Mouse (Mus musculus) intestine, embryonic 14.5 days (tissue): ENCODE measurements around the gene Crispld2. TPM values are rescaled to one million over a fixed set of nuclear protein-coding genes. Genes with fewer than 3 reads are reported as not detected.

Experiments
- ATAC-seq: fragments of 200-750 bp; cut with Nextera tagmentation; replicated peaks from 2 replicates; pipeline ENCODE4 v1.8.0; 2017; ENCODE audit warnings: low read depth, moderate number of reproducible peaks, moderate TSS enrichment, moderate library complexity; ENCODE audit not compliant: low FRiP score, low TSS enrichment
- DNase-seq: peaks from one replicate; pipeline ENCODE4 v3.0.0-alpha.2; 2018; ENCODE audit warnings: low spot score
- H3K27ac ChIP-seq: fragments of 300-500 bp; sonication (generic); 2 replicates; pipeline ENCODE4 v1.5.1; 2014; ENCODE audit warnings: low read depth, mild to moderate bottlenecking, control low read depth
- H3K27me3 ChIP-seq: fragments of 300-500 bp; sonication (generic); replicated peaks from 2 replicates; pipeline ENCODE4 v1.6.1; 2014; ENCODE audit warnings: low read length, control low read depth; ENCODE audit not compliant: control insufficient read depth, insufficient read depth
- H3K36me3 ChIP-seq: fragments of 300-500 bp; sonication (generic); 2 replicates; pipeline ENCODE4 v1.6.1; 2014; ENCODE audit warnings: low read length, control low read depth; ENCODE audit not compliant: control insufficient read depth, insufficient read depth
- H3K4me1 ChIP-seq: fragments of 300-500 bp; sonication (generic); replicated peaks from 2 replicates; pipeline ENCODE4 v1.6.1; 2014; ENCODE audit warnings: low read length, control low read depth, mixed read lengths; ENCODE audit not compliant: control insufficient read depth, insufficient read depth
- H3K4me2 ChIP-seq: fragments of 300-500 bp; sonication (generic); 2 replicates; pipeline ENCODE4 v1.6.1; 2014; ENCODE audit warnings: low read length
- H3K4me3 ChIP-seq: fragments of 300-500 bp; sonication (generic); 2 replicates; pipeline ENCODE4 v1.5.1; 2014; ENCODE audit warnings: low read depth, low read length, control low read depth, mixed read lengths
- H3K9ac ChIP-seq: fragments of 300-500 bp; sonication (generic); 2 replicates; pipeline ENCODE4 v1.6.1; 2014; ENCODE audit warnings: mild to moderate bottlenecking, low read length
- H3K9me3 ChIP-seq: fragments of 300-500 bp; sonication (generic); 2 replicates; pipeline ENCODE4 v1.6.1; 2016; ENCODE audit warnings: low read length, control low read depth; ENCODE audit not compliant: control insufficient read depth
- WGBS: fragments of 180-500 bp; shearing (Covaris S2); extraction: QIAGEN DNeasy Blood & Tissue Kit; methylation state at CpG from one replicate; pipeline ENCODE4 v1.1.7; 2014; 5-methylcytosine and 5-hydroxymethylcytosine counted together
- polyA plus RNA-seq: library from polyadenylated mRNA; unstranded; fragments of >200 nt; fragmentation: Nextera tagmentation; extraction: Ambion mirVana; gene quantifications from 2 replicates; pipeline ENCODE4 v1.2.1, GENCODE M21; 2014

The Crispld2 gene
- polyA plus RNA-seq, 1 experiment from 2014 or later, result 18.0 TPM

DNA sequence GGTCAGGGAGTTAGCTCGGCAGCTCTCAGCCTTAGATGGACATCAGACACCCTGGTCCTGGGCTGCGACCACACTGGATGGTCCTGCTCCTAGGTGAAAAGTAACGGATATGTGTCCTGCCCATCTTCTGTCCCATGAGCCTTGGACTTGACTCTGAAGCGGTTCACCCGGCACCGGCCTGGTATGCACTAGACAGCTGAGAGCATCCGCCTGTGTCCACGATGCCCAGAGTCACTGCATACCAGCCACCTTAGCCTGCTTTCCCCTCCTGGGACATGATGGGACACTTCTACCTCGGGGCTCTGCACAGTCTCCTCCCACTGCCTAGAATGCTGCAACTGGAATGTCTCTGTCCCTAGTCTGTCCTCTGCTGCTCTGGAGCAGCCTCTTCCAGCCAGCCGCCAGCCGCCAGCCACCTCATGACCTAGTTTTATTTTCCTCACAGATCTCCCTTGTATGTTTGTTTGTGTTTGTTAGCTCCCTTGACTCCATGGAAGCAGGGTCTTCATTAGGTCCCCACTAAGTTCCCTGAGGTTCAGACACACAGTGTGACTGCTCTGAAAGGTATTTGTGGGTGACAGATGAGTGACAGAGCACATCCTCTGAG is 47.2 kb downstream of the Crispld2 start:
- no peak overlapping the region for H3K4me3 ChIP-seq
- H3K4me1 ChIP-seq, result no peaks in the 10 kb centered on the region; the same call in 1 of the 2 replicates
- no peak overlapping the region for H3K9ac ChIP-seq
- H3K9me3 ChIP-seq, result no peaks in the 10 kb centered on the region
- no peak overlapping the region for H3K27ac ChIP-seq
- ATAC-seq, result no peak
- H3K36me3 ChIP-seq, result peaks cover 12% of the 10 kb centered on the region; the same call in 1 of the 2 replicates
- no peaks in the 10 kb centered on the region for H3K27me3 ChIP-seq
- WGBS, result 74% methylated on average over 11 of the region's 11 CpGs
- DNase-seq, result no peak
- no peak overlapping the region for H3K4me2 ChIP-seq

DNA sequence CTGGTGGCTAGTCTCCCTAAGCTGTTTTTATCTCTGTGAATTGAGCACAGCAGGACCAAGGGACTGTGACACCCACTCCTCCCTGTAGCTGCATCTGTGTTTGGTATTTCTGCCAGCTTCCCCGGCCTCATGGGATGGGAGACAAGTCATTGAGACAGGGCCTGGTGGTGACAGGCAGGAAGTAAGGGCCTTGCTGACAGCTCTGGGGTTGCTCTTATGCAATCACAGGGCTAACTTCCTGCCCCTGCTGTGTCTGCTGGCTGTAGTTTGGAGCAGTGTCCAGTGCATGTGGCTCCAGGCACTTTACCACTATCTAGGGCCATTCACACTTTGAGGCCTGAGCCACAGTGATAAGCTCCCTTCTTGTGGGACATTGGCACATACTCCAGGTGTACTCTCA is 48.6 kb downstream of the Crispld2 start:
- Histone ChIP-seq H3K4me2 (no peak overlapping the region), H3K9me3 (no peaks in the 10 kb centered on the region), H3K27ac (no peak overlapping the region), H3K9ac (no peak overlapping the region), H3K36me3 (peaks cover 12% of the 10 kb centered on the region; the same call in 1 of the 2 replicates), H3K4me3 (no peak overlapping the region), H3K27me3 (no peaks in the 10 kb centered on the region), H3K4me1 (no peaks in the 10 kb centered on the region; the same call in 1 of the 2 replicates)
- WGBS, result 69% methylated on average over 1 of the region's 1 CpGs
- ATAC-seq (no peak), DNase-seq (no peak)

- Histone ChIP-seq H3K4me3 (no peak overlapping the region), H3K27me3 (no peaks in the 10 kb centered on the region), H3K36me3 (peaks cover 12% of the 10 kb centered on the region; the same call in 1 of the 2 replicates), H3K9me3 (no peaks in the 10 kb centered on the region), H3K4me2 (no peak overlapping the region), H3K27ac (no peak overlapping the region), H3K9ac (no peak overlapping the region), H3K4me1 (peaks cover 4% of the 10 kb centered on the region; the same call in 1 of the 2 replicates)
- ATAC-seq (no peak), DNase-seq (no peak)
- 64% methylated on average over 10 of the region's 10 CpGs for WGBS
Measured at GRCm38 (mm10) chr8:120042542-120043312, 50.5 kb downstream of the Crispld2 start.

DNA sequence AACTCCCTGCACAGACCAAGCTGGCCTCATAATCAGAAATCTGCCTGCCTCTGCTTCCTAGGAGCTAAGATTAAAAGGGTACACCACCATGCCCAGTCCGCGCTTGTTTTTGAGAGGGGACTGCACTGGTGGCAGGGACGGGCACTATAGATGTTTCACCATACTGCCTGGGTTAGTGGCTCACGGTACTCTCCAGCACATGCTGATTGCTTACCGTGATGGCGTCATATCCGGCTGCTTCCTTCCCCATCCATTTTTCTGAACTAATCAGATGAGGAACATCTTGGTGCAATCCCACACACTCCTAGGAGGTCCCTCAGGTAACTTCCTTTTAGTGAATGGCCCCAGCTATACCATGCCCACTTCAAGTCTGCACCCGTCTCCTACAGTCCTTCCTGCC is 52.7 kb downstream of the Crispld2 start:
- Histone ChIP-seq H3K4me2 (no peak overlapping the region), H3K9ac (no peak overlapping the region), H3K4me3 (no peak overlapping the region), H3K9me3 (no peaks in the 10 kb centered on the region), H3K36me3 (0 out of 2 replicates have a peak, but pooled peaks cover 12% of the 10 kb centered on the region), H3K27ac (no peak overlapping the region), H3K27me3 (no peaks in the 10 kb centered on the region), H3K4me1 (peaks cover 4% of the 10 kb centered on the region; the same call in 1 of the 2 replicates)
- no peak for DNase-seq
- ATAC-seq, result no peak
- WGBS, result 94% methylated on average over 8 of the region's 8 CpGs

GRCm38 (mm10) chr8:120045471-120045870 is 53.2 kb downstream of the Crispld2 start:
- H3K9me3 ChIP-seq, result no peaks in the 10 kb centered on the region
- H3K36me3 ChIP-seq, result 0 out of 2 replicates have a peak, but pooled peaks cover 12% of the 10 kb centered on the region
- 59% methylated on average over 5 of the region's 5 CpGs for WGBS
- DNase-seq (no peak), ATAC-seq (no peak)
- H3K4me1 ChIP-seq, result peaks cover 4% of the 10 kb centered on the region; the same call in 1 of the 2 replicates
- no peak overlapping the region for H3K4me2 ChIP-seq
- H3K27me3 ChIP-seq, result no peaks in the 10 kb centered on the region
- no peak overlapping the region for H3K27ac ChIP-seq
- no peak overlapping the region for H3K4me3 ChIP-seq
- no peak overlapping the region for H3K9ac ChIP-seq

DNA sequence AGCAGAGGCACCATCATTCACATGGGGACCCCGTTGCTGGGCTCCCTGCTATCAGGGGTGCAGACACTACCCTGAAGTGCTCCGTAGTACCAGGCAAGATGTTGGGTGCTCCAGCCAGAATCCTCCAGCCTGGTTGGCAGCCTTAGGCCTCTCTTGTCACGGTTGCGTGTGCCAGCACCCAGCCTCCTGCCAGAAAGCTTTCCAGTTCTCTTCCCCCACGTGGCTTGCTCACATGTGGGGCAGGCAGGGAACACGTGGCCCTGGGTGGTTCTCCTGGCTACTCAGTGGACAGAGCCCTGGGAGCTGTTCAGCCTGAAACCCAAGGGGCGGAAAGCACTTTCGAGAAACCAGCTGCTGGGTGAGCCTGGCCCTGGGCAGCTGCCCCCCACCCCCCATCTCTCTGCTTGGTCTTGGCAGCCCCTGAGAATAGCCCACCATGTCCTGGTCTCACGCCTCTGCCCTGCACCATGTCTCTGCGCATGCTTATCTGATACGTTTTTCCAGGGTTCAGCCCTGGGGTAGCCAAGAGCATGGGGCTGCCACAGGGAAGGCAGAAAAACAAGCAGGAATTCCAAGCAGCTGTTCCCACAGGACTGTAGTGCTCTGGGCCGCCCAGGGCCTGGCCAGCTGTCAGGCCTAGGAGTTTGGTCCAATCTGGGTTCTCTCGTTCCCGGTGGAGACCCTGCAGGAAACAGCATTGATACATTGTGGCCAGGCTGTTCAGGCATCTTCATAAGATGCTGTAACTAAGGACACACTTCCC is 54.2 kb downstream of the Crispld2 start:
- Histone ChIP-seq H3K4me3 (no peak overlapping the region), H3K27ac (peak overlapping the region; percentile 58), H3K9me3 (no peaks in the 10 kb centered on the region), H3K4me2 (no peak overlapping the region), H3K9ac (no peak overlapping the region), H3K27me3 (no peaks in the 10 kb centered on the region), H3K4me1 (peaks cover 4% of the 10 kb centered on the region; the same call in 1 of the 2 replicates), H3K36me3 (peaks cover 5% of the 10 kb centered on the region; the same call in 1 of the 2 replicates)
- ATAC-seq (0 out of 2 replicates have a peak, but pooled peaks have one; percentile 47), DNase-seq (no peak)
- WGBS, result 60% methylated on average over 14 of the region's 14 CpGs

- Histone ChIP-seq H3K27ac (no peak overlapping the region), H3K4me2 (no peak overlapping the region), H3K4me1 (peaks cover 4% of the 10 kb centered on the region; the same call in 1 of the 2 replicates), H3K4me3 (no peak overlapping the region), H3K9me3 (no peaks in the 10 kb centered on the region), H3K27me3 (no peaks in the 10 kb centered on the region), H3K36me3 (no peaks in the 10 kb centered on the region; the same call in 1 of the 2 replicates), H3K9ac (no peak overlapping the region)
- ATAC-seq (no peak), DNase-seq (no peak)
- 88% methylated on average over 13 of the region's 13 CpGs for WGBS
Measured at GRCm38 (mm10) chr8:120049949-120050348, 57.7 kb downstream of the Crispld2 start.

- Histone ChIP-seq H3K36me3 (no peaks in the 10 kb centered on the region; the same call in 1 of the 2 replicates), H3K9ac (no peak overlapping the region), H3K9me3 (no peaks in the 10 kb centered on the region), H3K4me1 (peaks cover 4% of the 10 kb centered on the region; the same call in 1 of the 2 replicates), H3K4me2 (no peak overlapping the region), H3K4me3 (no peak overlapping the region), H3K27ac (no peak overlapping the region), H3K27me3 (no peaks in the 10 kb centered on the region)
- WGBS, result 80% methylated on average over 10 of the region's 10 CpGs
- no peak for ATAC-seq
- DNase-seq, result no peak
Measured at GRCm38 (mm10) chr8:120050376-120050775, 58.1 kb downstream of the Crispld2 start.
